Mouse (Mus musculus) lung, embryonic 16.5 days (tissue): ENCODE results near the gene Bnip3. TPM values are rescaled to one million over a fixed set of nuclear protein-coding genes. Genes with fewer than 3 reads are reported as not detected.

Experiments
- ATAC-seq: fragments of 200-750 bp; cut with Nextera tagmentation; 2 replicates; pipeline ENCODE4 v1.8.0; 2017; ENCODE audit warnings: low read depth, mild to moderate bottlenecking, moderate library complexity
- H3K27ac ChIP-seq: fragments of 300-500 bp; sonication (generic); 2 replicates; pipeline ENCODE4 v1.5.1; 2014; ENCODE audit warnings: mild to moderate bottlenecking, control low read depth, low read length
- H3K27me3 ChIP-seq: fragments of 300-500 bp; sonication (generic); 2 replicates; pipeline ENCODE4 v1.6.1; 2014; ENCODE audit warnings: low read depth, low read length, mixed read lengths; ENCODE audit not compliant: control insufficient read depth, insufficient read depth
- H3K36me3 ChIP-seq: fragments of 300-500 bp; sonication (generic); 2 replicates; pipeline ENCODE4 v1.6.1; 2014; ENCODE audit warnings: low read length; ENCODE audit not compliant: control insufficient read depth, insufficient read depth
- H3K4me1 ChIP-seq: fragments of 300-500 bp; sonication (generic); replicated peaks from 2 replicates; pipeline ENCODE4 v1.6.1; 2014; ENCODE audit warnings: low read length, mixed read lengths; ENCODE audit not compliant: control insufficient read depth, insufficient read depth
- H3K4me2 ChIP-seq: fragments of 300-500 bp; sonication (generic); 2 replicates; pipeline ENCODE4 v1.6.1; 2014; ENCODE audit warnings: low read depth, low read length, control low read depth
- H3K4me3 ChIP-seq: fragments of 300-500 bp; sonication (generic); 2 replicates; pipeline ENCODE4 v1.5.1; 2014; ENCODE audit warnings: mild to moderate bottlenecking, low read length, control low read depth
- H3K9ac ChIP-seq: fragments of 300-500 bp; sonication (generic); 2 replicates; pipeline ENCODE4 v1.6.1; 2014; ENCODE audit warnings: low read length, control low read depth
- H3K9me3 ChIP-seq: fragments of 300-500 bp; sonication (generic); 2 replicates; pipeline ENCODE4 v1.6.1; 2016; ENCODE audit warnings: low read length; ENCODE audit not compliant: control insufficient read depth
- WGBS: fragments of 180-500 bp; shearing (Covaris S2); extraction: QIAGEN DNeasy Blood & Tissue Kit; methylation state at CpG from one replicate; pipeline ENCODE4 v1.1.7; 2014; 5-methylcytosine and 5-hydroxymethylcytosine counted together
- polyA plus RNA-seq: library from polyadenylated mRNA; unstranded; fragments of >200 nt; fragmentation: Nextera tagmentation; extraction: Ambion mirVana; gene quantifications from 2 replicates; pipeline ENCODE4 v1.2.1, GENCODE M21; 2015

Bnip3 gene
- polyA plus RNA-seq, 1 experiment from 2014 or later = 135 TPM

DNA sequence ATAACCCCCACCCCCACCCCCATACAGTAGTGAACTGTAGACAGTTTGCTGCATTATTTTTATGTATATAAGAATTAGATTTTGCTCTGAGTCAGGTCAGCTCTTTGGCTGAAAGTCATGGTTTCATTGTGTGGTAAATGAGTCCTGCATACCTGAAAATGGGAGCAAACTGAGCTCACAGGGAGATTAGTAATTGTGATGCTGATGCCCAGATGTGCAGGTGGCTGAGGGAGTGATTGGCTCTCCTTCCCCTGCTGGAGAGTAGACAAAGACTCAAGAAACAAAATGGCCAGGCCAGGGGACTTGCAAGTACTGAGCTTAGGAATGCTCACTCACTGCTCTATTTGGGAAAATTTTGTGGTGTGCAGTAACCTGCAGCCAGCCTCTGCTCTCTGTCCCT lies 59.2 kb downstream of the Bnip3 start:
- Histone ChIP-seq H3K27ac (no peak overlapping the region), H3K9ac (no peak overlapping the region), H3K9me3 (no peaks in the 10 kb centered on the region), H3K4me2 (no peak overlapping the region), H3K4me3 (no peak overlapping the region), H3K4me1 (peaks cover 19% of the 10 kb centered on the region), H3K36me3 (peaks cover 11% of the 10 kb centered on the region; the same call in 1 of the 2 replicates), H3K27me3 (no peaks in the 10 kb centered on the region)
- ATAC-seq = no peak

DNA sequence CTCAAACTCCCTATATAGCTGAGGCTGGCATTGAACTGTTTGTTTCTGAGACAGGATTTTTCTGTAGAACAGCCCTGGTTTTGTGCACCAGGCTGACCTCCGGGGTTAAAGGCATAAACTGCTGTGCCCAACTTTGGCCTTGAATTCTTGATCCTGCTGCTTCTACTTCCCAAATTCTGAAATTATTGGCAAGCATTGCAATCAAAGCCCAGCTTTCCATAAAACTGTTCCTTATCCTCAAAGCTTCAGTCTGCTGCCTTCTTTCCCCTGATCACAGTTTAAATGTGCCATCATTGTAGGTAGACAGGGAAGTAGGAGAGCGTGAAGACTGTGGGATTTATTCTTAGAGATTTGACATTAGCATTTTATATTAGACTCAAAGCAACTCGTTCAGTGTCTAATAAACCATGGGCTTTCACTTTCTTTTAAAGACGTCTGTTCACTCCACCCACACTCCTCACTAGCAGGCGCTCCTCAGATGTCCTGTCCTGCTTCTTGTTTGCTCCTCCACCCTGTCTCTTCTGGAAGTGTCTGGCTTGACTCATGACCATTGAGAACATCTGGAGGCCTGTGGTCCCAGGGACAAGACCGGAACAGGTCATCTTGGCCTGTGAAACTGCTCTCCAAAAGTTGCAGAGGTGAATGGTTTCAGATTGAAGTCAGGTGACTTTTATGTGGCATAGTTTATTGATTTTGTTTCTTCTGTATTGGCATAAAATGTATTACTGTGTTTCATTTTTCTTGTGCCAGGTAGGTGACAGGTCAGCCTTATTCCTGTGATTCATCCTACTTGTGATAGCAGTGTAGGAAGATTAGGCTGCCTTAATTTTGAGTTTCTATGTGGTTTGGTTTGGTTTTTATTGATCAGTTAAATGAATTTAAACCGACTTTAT lies 61.0 kb downstream of the Bnip3 start:
- no peaks in the 10 kb centered on the region for H3K9me3 ChIP-seq
- H3K27me3 ChIP-seq = no peaks in the 10 kb centered on the region
- peaks cover 30% of the 10 kb centered on the region for H3K4me1 ChIP-seq
- H3K36me3 ChIP-seq = peaks cover 11% of the 10 kb centered on the region; the same call in 1 of the 2 replicates
- peak overlapping the region; percentile 99 for H3K4me3 ChIP-seq
- no peak overlapping the region for H3K27ac ChIP-seq
- peak overlapping the region; percentile 95 for H3K4me2 ChIP-seq
- H3K9ac ChIP-seq = peak overlapping the region; percentile 98
- WGBS = 73% methylated on average over 7 of the region's 7 CpGs
- no peak for ATAC-seq

DNA sequence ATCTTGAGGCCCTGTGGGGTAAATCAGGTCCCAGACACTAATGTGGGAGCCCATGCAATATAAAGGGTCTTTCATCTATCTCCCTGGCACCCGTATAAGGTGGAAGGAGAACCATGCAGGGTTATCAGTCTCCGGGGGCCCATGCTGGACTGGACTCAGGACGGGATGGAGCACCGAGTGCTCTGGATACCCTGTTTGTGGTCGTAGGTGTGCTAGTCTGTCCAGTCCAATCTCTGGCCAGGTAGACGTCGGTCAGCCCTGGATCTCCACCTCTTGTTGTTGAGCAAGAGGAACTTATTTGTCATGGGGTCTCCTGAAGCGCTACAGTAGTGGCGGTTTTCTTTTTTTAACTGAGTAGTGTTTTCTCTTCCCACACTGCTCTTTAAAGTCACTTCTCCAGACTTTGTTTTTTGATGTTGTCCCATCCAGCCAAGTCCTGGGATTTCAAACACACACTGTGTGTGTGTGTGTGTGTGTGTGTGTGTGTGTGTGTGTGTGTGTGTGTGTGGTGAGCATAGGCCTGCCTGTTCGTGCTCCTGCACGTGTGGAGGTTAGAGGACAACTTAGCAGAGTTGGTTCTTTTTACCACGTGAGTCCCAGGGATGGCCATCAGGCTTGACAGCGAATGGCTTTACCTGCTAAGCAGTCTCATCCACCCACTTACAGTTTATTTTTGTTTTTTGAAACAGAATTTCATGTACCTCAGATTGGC lies 61.8 kb downstream of the Bnip3 start:
- Histone ChIP-seq H3K27ac (no peak overlapping the region), H3K36me3 (peaks cover 11% of the 10 kb centered on the region; the same call in 1 of the 2 replicates), H3K9ac (peak overlapping the region; percentile 98), H3K9me3 (no peaks in the 10 kb centered on the region), H3K4me1 (peaks cover 30% of the 10 kb centered on the region), H3K4me3 (peak overlapping the region; percentile 99), H3K4me2 (peak overlapping the region; percentile 95), H3K27me3 (no peaks in the 10 kb centered on the region)
- WGBS = 28% methylated on average over 13 of the region's 13 CpGs
- no peak for ATAC-seq

DNA sequence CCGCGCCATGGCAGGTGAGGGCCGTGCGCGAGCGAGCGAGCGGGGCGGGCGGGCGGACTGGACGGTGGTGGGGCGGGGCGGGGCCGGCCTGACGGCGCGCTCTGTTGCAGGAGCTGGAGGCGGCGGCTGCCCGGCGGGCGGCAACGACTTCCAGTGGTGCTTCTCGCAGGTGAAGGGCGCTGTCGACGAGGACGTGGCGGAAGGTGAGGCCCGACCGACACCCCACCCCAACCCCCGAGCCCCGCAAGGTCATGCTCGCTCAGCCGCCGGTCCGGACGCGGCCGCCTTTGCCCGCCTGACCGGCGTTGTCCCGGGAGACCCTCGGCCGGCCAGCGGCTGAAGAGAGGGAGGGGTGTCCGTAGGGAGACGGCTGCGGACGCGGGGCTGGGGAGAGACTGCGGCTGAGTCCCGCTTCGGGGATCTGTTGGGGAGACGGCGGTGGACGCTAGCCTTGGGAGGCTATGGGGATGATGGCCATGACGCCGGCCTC lies 62.8 kb downstream of the Bnip3 start:
- Histone ChIP-seq H3K9ac (peak overlapping the region; percentile 98), H3K27me3 (no peaks in the 10 kb centered on the region), H3K4me2 (peak overlapping the region; percentile 95), H3K27ac (peak overlapping the region; percentile 97), H3K4me1 (peaks cover 30% of the 10 kb centered on the region), H3K9me3 (no peaks in the 10 kb centered on the region), H3K4me3 (peak overlapping the region; percentile 99), H3K36me3 (peaks cover 7% of the 10 kb centered on the region; the same call in 1 of the 2 replicates)
- ATAC-seq = peak; percentile 88
- WGBS = 0% methylated on average over 42 of the region's 61 CpGs

DNA sequence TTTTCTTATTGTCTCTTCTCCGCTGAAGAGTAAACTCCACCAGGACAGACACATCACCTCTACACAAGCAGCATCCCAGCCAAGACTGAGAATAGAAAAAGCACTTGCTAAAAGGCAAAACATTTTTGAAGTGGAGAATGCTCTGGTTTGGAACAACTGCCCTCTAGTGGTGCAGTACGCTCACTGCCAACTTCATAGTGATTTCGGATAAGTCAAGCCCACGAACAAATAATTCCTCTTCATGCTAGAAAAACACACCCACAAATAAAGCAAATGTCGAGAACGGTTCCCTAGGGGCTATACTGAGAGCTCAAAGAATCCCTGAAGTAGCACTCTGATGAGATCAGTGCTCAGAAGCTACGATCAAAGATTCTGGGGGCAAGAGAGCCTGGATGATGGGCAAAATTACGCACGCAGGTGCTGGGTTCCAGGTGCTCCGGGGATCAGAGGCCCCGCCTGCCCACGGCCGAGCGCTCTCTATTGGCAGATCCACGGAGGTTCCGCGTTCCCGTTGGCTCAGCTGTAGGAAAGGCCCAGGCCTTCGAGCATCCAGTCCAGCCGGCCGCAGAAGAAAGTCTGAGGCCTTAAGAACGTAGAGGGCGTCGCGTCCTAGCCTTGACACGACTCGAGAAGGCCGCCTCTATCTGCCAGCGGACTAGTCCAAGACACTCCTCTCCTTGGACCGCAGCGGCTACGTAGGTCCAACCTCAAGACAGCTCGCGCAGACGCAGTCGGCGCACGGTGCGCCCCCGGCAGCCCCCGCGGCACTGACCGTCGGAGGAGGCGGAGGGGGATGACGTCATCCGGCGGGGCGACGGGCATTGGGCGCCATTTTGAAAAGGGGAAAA lies 63.6 kb downstream of the Bnip3 start, which contains the start of the genes Ppp2r2d and Mapk1ip1:
Gene Ppp2r2d (plus strand): TSS at position 536 of the 848 bp plus-strand sequence.
Gene Mapk1ip1 (minus strand): TSS at position 730 of the 848 bp plus-strand sequence.
- Histone ChIP-seq H3K36me3 (peaks cover 6% of the 10 kb centered on the region; the same call in 1 of the 2 replicates), H3K27ac (peak within 1 kb of the TSS; percentile 97), H3K9ac (peak within 1 kb of the TSS; percentile 98), H3K27me3 (no peaks in the 10 kb centered on the region), H3K9me3 (no peaks in the 10 kb centered on the region), H3K4me2 (peak within 1 kb of the TSS; percentile 95), H3K4me1 (peaks cover 30% of the 10 kb centered on the region), H3K4me3 (peak within 1 kb of the TSS; percentile 99)
- WGBS = under 1% methylated on average over 50 of the region's 51 CpGs
- ATAC-seq = peak; percentile 97

DNA sequence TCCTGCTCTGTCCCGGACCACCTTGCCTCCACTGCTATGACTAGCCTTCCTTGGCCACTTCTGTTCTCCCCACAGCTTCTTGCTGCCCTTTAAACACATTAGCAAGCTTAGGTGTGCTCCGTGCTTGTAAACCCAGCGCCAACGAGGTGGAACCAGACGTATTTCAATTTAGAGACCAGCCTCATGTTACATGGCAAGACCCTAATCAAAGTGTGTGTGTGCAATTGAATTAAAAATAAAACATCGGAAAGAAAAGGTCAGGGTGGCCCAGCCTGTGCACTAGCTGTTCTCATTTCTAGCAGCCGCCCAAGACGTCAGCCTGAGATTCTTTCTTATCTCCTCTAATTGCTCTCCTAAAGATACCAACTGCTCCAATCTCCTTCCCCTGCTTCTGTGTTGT lies 64.2 kb downstream of the Bnip3 start:
- Histone ChIP-seq H3K9ac (peak overlapping the region; percentile 98), H3K27ac (peak overlapping the region; percentile 97)
- WGBS = 30% methylated on average over 8 of the region's 8 CpGs

DNA sequence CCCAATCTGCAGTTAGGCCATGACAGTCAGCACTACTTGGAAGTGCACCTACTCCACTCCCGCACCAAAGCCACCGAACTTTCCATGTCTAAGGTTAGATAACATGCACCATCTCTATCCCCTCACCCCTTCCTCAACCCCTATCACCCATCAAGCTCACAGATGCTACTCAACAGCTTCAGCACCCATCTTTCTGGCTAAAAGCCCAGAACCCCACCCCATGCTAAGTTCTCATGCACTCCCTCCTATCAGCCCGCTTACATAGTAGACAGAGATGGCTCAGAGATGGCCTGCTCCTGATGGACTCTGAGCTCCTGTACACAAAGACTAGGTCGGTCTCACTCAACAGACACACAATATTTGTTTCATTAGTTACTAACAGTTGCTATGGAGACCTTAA lies 65.9 kb downstream of the Bnip3 start:
- Histone ChIP-seq H3K4me3 (no peak overlapping the region), H3K27me3 (no peaks in the 10 kb centered on the region), H3K36me3 (0 out of 2 replicates have a peak, but pooled peaks cover 2% of the 10 kb centered on the region), H3K4me1 (peaks cover 28% of the 10 kb centered on the region), H3K9ac (no peak overlapping the region), H3K27ac (no peak overlapping the region), H3K4me2 (no peak overlapping the region), H3K9me3 (no peaks in the 10 kb centered on the region)
- ATAC-seq = no peak
- WGBS = 81% methylated on average over 4 of the region's 4 CpGs

More for the DNA sequence above, 64.2 kb downstream of the Bnip3 start:
- ATAC-seq = no peak
- Histone ChIP-seq H3K4me1 (peaks cover 30% of the 10 kb centered on the region), H3K36me3 (0 out of 2 replicates have a peak, but pooled peaks cover 4% of the 10 kb centered on the region), H3K4me2 (peak overlapping the region; percentile 95), H3K4me3 (peak overlapping the region; percentile 99), H3K27me3 (no peaks in the 10 kb centered on the region), H3K9me3 (no peaks in the 10 kb centered on the region)

DNA sequence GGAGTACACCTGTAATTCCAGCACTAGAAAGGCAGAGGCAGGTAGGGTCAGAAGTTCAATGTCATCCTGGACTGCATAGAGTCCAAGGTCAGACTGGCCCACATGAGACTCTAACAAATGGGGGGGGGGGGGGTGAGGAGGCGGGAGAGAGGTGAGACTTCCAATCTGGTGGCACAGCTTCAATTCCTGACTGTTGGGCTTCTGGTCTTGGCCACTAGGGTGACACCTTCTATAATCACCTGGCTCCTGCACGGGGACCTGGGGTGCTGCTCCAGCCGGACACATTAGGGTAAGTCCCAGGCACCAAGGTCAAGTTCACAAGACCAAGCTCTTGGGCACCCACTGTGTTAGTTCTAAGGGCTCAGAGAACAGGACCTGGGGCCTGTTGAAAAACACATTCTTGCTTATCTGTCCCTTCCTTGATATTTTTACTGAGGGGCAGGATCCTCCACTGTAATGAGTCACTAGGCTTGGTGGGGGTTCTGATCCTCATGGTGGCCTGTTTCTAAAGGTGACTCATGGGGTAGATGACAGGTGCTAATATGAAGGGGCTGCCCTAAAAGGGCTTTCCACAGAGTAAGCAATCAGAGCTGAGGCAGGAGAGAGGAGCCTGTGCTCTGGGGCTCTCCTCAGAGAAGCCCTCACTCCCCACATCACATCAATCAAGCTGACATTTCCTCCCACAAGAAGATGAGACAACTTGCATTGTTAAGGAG lies 67.7 kb downstream of the Bnip3 start:
- Histone ChIP-seq H3K4me2 (no peak overlapping the region), H3K27ac (no peak overlapping the region)
- WGBS = 70% methylated on average over 3 of the region's 3 CpGs

More for the DNA sequence above, 67.7 kb downstream of the Bnip3 start:
- Histone ChIP-seq H3K9me3 (no peaks in the 10 kb centered on the region), H3K4me1 (peaks cover 15% of the 10 kb centered on the region), H3K36me3 (no peaks in the 10 kb centered on the region), H3K4me3 (no peak overlapping the region), H3K9ac (no peak overlapping the region), H3K27me3 (no peaks in the 10 kb centered on the region)
- no peak for ATAC-seq
